Mouse (Mus musculus) right cerebral cortex, adult 2 months (tissue): Measurements from ENCODE around the gene Dysf.
A peak's percentile ranks its signal among the peaks of the same experiment; 100 is the strongest.

ENCODE experiments used
- DNase-seq, 2 experiments: peaks; one replicate each; pipeline ENCODE4 v3.0.0; 2021 to 2022; ENCODE audit warnings: low spot score in 2 of 2

Dysf gene

GRCm38 (mm10) chr6:84050238-84050637 lies 41.8 kb downstream of the Dysf start:
- DNase-seq, result no peak

GRCm38 (mm10) chr6:84051032-84051431 lies 42.6 kb downstream of the Dysf start:
- DNase-seq, result no peak

- no peak for DNase-seq
These were observed 45.6 kb downstream of the Dysf start for GRCm38 (mm10) chr6:84053874-84054530.

- DNase-seq, result no peak
These were observed 47.2 kb downstream of the Dysf start for GRCm38 (mm10) chr6:84055619-84056018.

- no peak for DNase-seq
These were observed 48.8 kb downstream of the Dysf start for GRCm38 (mm10) chr6:84057216-84057615.

- DNase-seq, result no peak
These were observed 50.3 kb downstream of the Dysf start for GRCm38 (mm10) chr6:84058671-84059141.

GRCm38 (mm10) chr6:84059771-84060414 lies 51.5 kb downstream of the Dysf start:
- DNase-seq, result no peak

GRCm38 (mm10) chr6:84061328-84061727 lies 52.9 kb downstream of the Dysf start:
- peak; percentile 62 to 68 for DNase-seq

- DNase-seq, result no peak
These were observed 54.2 kb downstream of the Dysf start for GRCm38 (mm10) chr6:84062541-84062940.

- DNase-seq, result no peak
These were observed 59.8 kb downstream of the Dysf start for GRCm38 (mm10) chr6:84068236-84068635.

- no peak for DNase-seq
These were observed 61.9 kb downstream of the Dysf start for GRCm38 (mm10) chr6:84070251-84070650.

- no peak for DNase-seq
These were observed 64.2 kb downstream of the Dysf start for GRCm38 (mm10) chr6:84072574-84072973.

- DNase-seq, result no peak
These were observed 69.8 kb downstream of the Dysf start for GRCm38 (mm10) chr6:84078172-84078571.

- peak in 1 of 2 experiments; percentile 27 for DNase-seq
These were observed 72.2 kb downstream of the Dysf start for GRCm38 (mm10) chr6:84080631-84081030.

GRCm38 (mm10) chr6:84084757-84085156 lies 76.4 kb downstream of the Dysf start:
- no peak for DNase-seq

- DNase-seq, result peak; percentile 37 to 59
These were observed 85.1 kb downstream of the Dysf start for GRCm38 (mm10) chr6:84093473-84093872.

- DNase-seq, result no peak
These were observed 86.1 kb downstream of the Dysf start for GRCm38 (mm10) chr6:84094536-84094935.

GRCm38 (mm10) chr6:84094998-84095397 lies 86.6 kb downstream of the Dysf start:
- DNase-seq, result peak; percentile 81 to 83

GRCm38 (mm10) chr6:84095882-84096281 lies 87.5 kb downstream of the Dysf start:
- DNase-seq, result peak; percentile 67 to 82

- DNase-seq, result no peak
These were observed 93.6 kb downstream of the Dysf start for GRCm38 (mm10) chr6:84102002-84102401.

GRCm38 (mm10) chr6:84105148-84106022 lies 97.0 kb downstream of the Dysf start:
- DNase-seq, result peak; percentile 25 to 42

GRCm38 (mm10) chr6:84106082-84106481 lies 97.7 kb downstream of the Dysf start:
- no peak for DNase-seq
